Mouse (Mus musculus): ENCODE measurements around the gene Gm20431.
A peak's percentile ranks its signal among the peaks of the same experiment; 100 is the strongest.

Gene Gm20431

GRCm38 (mm10) chr2:167599917-167600316 lies 61.4 kb downstream of the Gm20431 start:
- no peak for DNase-seq (ENCODE audit: low read depth, low spot score)

- no peak for DNase-seq (ENCODE audit: low read depth, low spot score)
Measured at GRCm38 (mm10) chr2:167599195-167599594, 62.1 kb downstream of the Gm20431 start.

GRCm38 (mm10) chr2:167597492-167598186 lies 63.7 kb downstream of the Gm20431 start:
- DNase-seq (ENCODE audit: low read depth, low spot score): no peak

GRCm38 (mm10) chr2:167596726-167597491 lies 64.4 kb downstream of the Gm20431 start:
- no peak for DNase-seq (ENCODE audit: low read depth, low spot score)

- no peak for DNase-seq (ENCODE audit: low read depth, low spot score)
Measured at GRCm38 (mm10) chr2:167596262-167596661, 65.0 kb downstream of the Gm20431 start.

GRCm38 (mm10) chr2:167595761-167596171 lies 65.5 kb downstream of the Gm20431 start:
- DNase-seq (ENCODE audit: low read depth, low spot score): no peak

GRCm38 (mm10) chr2:167594444-167594934 lies 66.8 kb downstream of the Gm20431 start:
- no peak for DNase-seq (ENCODE audit: low read depth, low spot score)

- no peak for DNase-seq (ENCODE audit: low read depth, low spot score)
Measured at GRCm38 (mm10) chr2:167593551-167594250, 67.6 kb downstream of the Gm20431 start.

- DNase-seq (ENCODE audit: low read depth, low spot score): peak; percentile 69
Measured at GRCm38 (mm10) chr2:167588774-167589577, 72.3 kb downstream of the Gm20431 start.

GRCm38 (mm10) chr2:167586976-167587375 lies 74.3 kb downstream of the Gm20431 start:
- no peak for DNase-seq (ENCODE audit: low read depth, low spot score)

- DNase-seq (ENCODE audit: low read depth, low spot score): no peak
Measured at GRCm38 (mm10) chr2:167586041-167586440, 75.3 kb downstream of the Gm20431 start.

GRCm38 (mm10) chr2:167585273-167585672 lies 76.0 kb downstream of the Gm20431 start:
- no peak for DNase-seq (ENCODE audit: low read depth, low spot score)

- DNase-seq (ENCODE audit: low read depth, low spot score): no peak
Measured at GRCm38 (mm10) chr2:167583161-167583952, 77.9 kb downstream of the Gm20431 start.

- DNase-seq (ENCODE audit: low read depth, low spot score): peak; percentile 31
Measured at GRCm38 (mm10) chr2:167578521-167578920, 82.8 kb downstream of the Gm20431 start.

GRCm38 (mm10) chr2:167577186-167577785 lies 84.0 kb downstream of the Gm20431 start:
- DNase-seq (ENCODE audit: low read depth, low spot score): no peak

- DNase-seq (ENCODE audit: low read depth, low spot score): no peak
Measured at GRCm38 (mm10) chr2:167576121-167576620, 85.1 kb downstream of the Gm20431 start.

GRCm38 (mm10) chr2:167575581-167575980 lies 85.7 kb downstream of the Gm20431 start:
- DNase-seq (ENCODE audit: low read depth, low spot score): no peak

- DNase-seq (ENCODE audit: low read depth, low spot score): no peak
Measured at GRCm38 (mm10) chr2:167574814-167575213, 86.5 kb downstream of the Gm20431 start.

GRCm38 (mm10) chr2:167571442-167572220 lies 89.7 kb downstream of the Gm20431 start:
- no peak for DNase-seq (ENCODE audit: low read depth, low spot score)

Data from CD4-positive, CD25-positive, alpha-beta regulatory T cell, adult 2 months (primary cell).